Mouse (Mus musculus) cerebellum, adult 2 months (tissue): ENCODE results near the gene Vopp1.

ENCODE experiments used
- CTCF ChIP-seq: fragments of 200-500 bp; IDR thresholded peaks from 2 replicates; pipeline ENCODE4 v1.5.1; 2011; ENCODE audit warnings: low read depth, mild to moderate bottlenecking, control low read depth, low read length, moderate library complexity, borderline replicate concordance; ENCODE audit not compliant: insufficient read depth
- POLR2A ChIP-seq: fragments of 200-500 bp; IDR thresholded peaks from 2 replicates; pipeline ENCODE4 v1.6.1; 2011; ENCODE audit warnings: low read length, control low read depth, borderline replicate concordance; ENCODE audit not compliant: insufficient read depth

DNA sequence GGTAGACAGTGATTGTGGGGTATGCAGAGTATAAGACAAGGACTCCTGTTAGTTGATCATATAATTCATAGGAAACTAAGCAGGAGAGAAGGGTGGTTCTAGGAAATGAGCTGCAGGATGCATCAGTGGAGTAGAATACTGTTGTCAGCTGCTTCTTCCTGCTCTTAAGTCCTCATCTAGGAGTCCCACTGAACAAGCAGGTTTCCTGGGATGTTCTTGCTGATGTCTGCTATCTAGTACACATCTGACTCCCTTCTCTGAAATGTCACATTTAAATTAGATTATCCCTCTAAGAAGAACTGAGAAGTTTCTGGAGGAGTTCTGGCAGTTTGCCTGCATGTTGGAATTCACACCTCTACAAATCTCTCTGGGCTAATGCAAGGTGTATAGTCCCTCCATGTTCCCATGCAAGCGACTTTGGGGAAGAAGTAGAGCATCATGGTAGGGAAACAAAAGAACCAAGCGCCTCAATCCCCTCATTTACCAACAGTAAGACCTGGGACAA, 10.5 kb downstream of the Vopp1 start:
- TF ChIP-seq CTCF: no peak
- no peak for TF ChIP-seq POLR2A
